Mouse (Mus musculus) bone marrow macrophage, adult 2 months (primary cell): ENCODE data around the gene Olfr1290.

ENCODE experiments used
- CTCF ChIP-seq: IDR thresholded peaks from 2 replicates; pipeline ENCODE4 v1.5.1; 2012; ENCODE audit warnings: low read depth, mild to moderate bottlenecking, low read length, moderate library complexity
- POLR2A ChIP-seq: IDR thresholded peaks from 2 replicates; pipeline ENCODE4 v1.6.1; 2012; ENCODE audit warnings: mild to moderate bottlenecking, low read depth, low read length, borderline replicate concordance

- no peak for TF ChIP-seq CTCF
- TF ChIP-seq POLR2A, result no peak
Observed at GRCm38 (mm10) chr2:111540191-111540590, 46.6 kb upstream of the Olfr1290 start, which contains the start of gene Olfr1294.
